Mouse (Mus musculus): Measurements from ENCODE around the gene Actg1.

- TF ChIP-seq USF2 (conservative IDR thresholded peaks at IDR 0.05; ENCODE audit: low read depth, low read length): peak; percentile 71
- TF ChIP-seq TBP (conservative IDR thresholded peaks at IDR 0.05; ENCODE audit: low read depth, low read length): no peak
- no peak for TF ChIP-seq CTCF (conservative IDR thresholded peaks at IDR 0.05 in 1 of 2, IDR thresholded peaks at IDR 0.05 in 1 of 2; ENCODE audit: low read depth in 2 of 2, low read length in 2 of 2)
- TF ChIP-seq EP300 (IDR thresholded peaks at IDR 0.05; ENCODE audit: low read length): no peak
- TF ChIP-seq CHD2 (IDR thresholded peaks at IDR 0.05; ENCODE audit: low read length): no peak
- TF ChIP-seq JUN (IDR thresholded peaks at IDR 0.05; ENCODE audit: insufficient read depth, low read depth, low read length): no peak
- no peak for TF ChIP-seq RCOR1 (conservative IDR thresholded peaks at IDR 0.05; ENCODE audit: low read depth, low read length)
- TF ChIP-seq GABPA (IDR thresholded peaks at IDR 0.05; ENCODE audit: insufficient replicate concordance, low read depth, low read length): no peak
- no peak for TF ChIP-seq MEF2A (IDR thresholded peaks at IDR 0.05; ENCODE audit: borderline replicate concordance, low read depth, low read length)
- no peak for TF ChIP-seq IRF4 (IDR thresholded peaks at IDR 0.05; ENCODE audit: low read depth, low read length)
- no peak for TF ChIP-seq POLR2AphosphoS2 (IDR thresholded peaks at IDR 0.05; ENCODE audit: low read depth, low read length)
- TF ChIP-seq ZNF384 (IDR thresholded peaks at IDR 0.05; ENCODE audit: low read depth, low read length): no peak
- TF ChIP-seq POLR2A (IDR thresholded peaks at IDR 0.05; ENCODE audit: low read depth, low read length): no peak
Observed at GRCm38 (mm10) chr11:120297767-120298166, 50.6 kb downstream of the Actg1 start.

All from CH12.LX (cell line).